Comparison of ENCODE assay signal across 18 mouse cellular contexts in the genomic region with DNA sequence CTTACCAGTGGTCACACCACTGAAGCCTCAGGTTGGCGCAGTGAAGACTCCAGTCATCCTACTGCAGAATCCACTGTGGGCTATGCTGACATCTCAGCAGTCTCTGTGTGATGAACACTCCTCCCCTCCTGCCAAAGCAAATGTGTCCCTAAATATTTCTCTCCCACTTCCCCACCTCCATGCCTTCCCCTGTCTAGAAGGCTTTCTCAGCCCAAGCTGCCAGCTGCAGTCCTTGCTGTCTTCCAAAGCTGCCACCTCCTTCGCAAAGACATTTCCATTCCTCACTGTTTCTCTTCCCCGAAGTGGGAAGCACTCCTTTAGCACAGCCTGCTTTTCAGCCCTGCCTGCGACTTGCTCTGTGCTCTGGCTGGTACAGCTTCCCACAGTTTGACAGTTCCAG. TPM values are rescaled to one million over a fixed set of nuclear protein-coding genes. Genes with fewer than 3 reads are reported as not detected.
DNase-seq lines count a peak whose midpoint lies in the region; ATAC-seq and TF ChIP-seq lines count a peak whose summit lies in the region.
"Had no signal": no experiment of that assay in that cellular context is flagged by ENCODE, and none has a peak within 500 bp of the region (broad histone marks: within the 10 kb centered on the region; RNA-seq: fewer than 3 reads in every experiment).

No protein-coding gene starts in this region.

- no peaks in the 10 kb centered on the region for H3K27me3 ChIP-seq in forebrain, postnatal 0 days (ENCODE audit: insufficient read depth, low read length)
- H3K27me3 ChIP-seq in forebrain, embryonic 14.5 days (replicated peaks; ENCODE audit: control insufficient read depth, insufficient read depth, low read length) = no peaks in the 10 kb centered on the region

- H3K36me3 ChIP-seq in forebrain, postnatal 0 days (ENCODE audit: insufficient read depth) = no peaks in the 10 kb centered on the region
- H3K36me3 ChIP-seq in forebrain, embryonic 14.5 days (ENCODE audit: control insufficient read depth, insufficient read depth, low read length) = no peaks in the 10 kb centered on the region
- H3K36me3 ChIP-seq: hindbrain, embryonic 12.5 days; stomach, embryonic 15.5 days had no signal

- H3K4me2 ChIP-seq in forebrain, postnatal 0 days (ENCODE audit: low read depth) = no peak overlapping the region
- H3K4me2 ChIP-seq in forebrain, embryonic 14.5 days (ENCODE audit: low read length) = no peak overlapping the region
- H3K4me2 ChIP-seq: hindbrain, embryonic 12.5 days; stomach, embryonic 15.5 days had no signal

- ATAC-seq in forebrain, postnatal 0 days = peak; percentile 56
- ATAC-seq in forebrain, embryonic 14.5 days = no peak
- ATAC-seq: intestine, postnatal 0 days had no signal

- no peak overlapping the region for H3K27ac ChIP-seq in forebrain, postnatal 0 days (ENCODE audit: low read depth, low read length)
- no peak overlapping the region for H3K27ac ChIP-seq in forebrain, embryonic 14.5 days (ENCODE audit: low read depth, low read length)
- H3K27ac ChIP-seq: hindbrain, embryonic 12.5 days; stomach, embryonic 15.5 days had no signal

- TF ChIP-seq CTCF in forebrain, postnatal 0 days (IDR thresholded peaks at IDR 0.05; ENCODE audit: low read depth) = no peak

- intact Hi-C loops in heart, postnatal 14 days (cut with DNase I) = no loop called here

- H3K9me3 ChIP-seq in forebrain, postnatal 0 days (ENCODE audit: low read length) = no peaks in the 10 kb centered on the region
- no peaks in the 10 kb centered on the region for H3K9me3 ChIP-seq in forebrain, embryonic 14.5 days (replicated peaks; ENCODE audit: control insufficient read depth, low read length)
- H3K9me3 ChIP-seq: hindbrain, embryonic 12.5 days; stomach, embryonic 15.5 days had no signal

- 32% methylated on average over 4 of the region's 4 CpGs for WGBS in forebrain, postnatal 0 days
- 33% methylated on average over 4 of the region's 4 CpGs for WGBS in forebrain, embryonic 14.5 days

- H3K4me1 ChIP-seq in forebrain, postnatal 0 days (ENCODE audit: insufficient read depth) = no peaks in the 10 kb centered on the region
- H3K4me1 ChIP-seq in forebrain, embryonic 14.5 days (ENCODE audit: control insufficient read depth, insufficient read depth, low read length) = no peaks in the 10 kb centered on the region
- H3K4me1 ChIP-seq: hindbrain, embryonic 12.5 days; stomach, embryonic 15.5 days had no signal

- H3K4me3 ChIP-seq in forebrain, postnatal 0 days (ENCODE audit: low read depth, low read length) = no peak overlapping the region
- no peak overlapping the region for H3K4me3 ChIP-seq in forebrain, embryonic 14.5 days (ENCODE audit: low read depth, low read length)
- H3K4me3 ChIP-seq: hindbrain, embryonic 12.5 days; stomach, embryonic 15.5 days had no signal

- peak; percentile 42 for DNase-seq in forebrain, postnatal 0 days
- DNase-seq in forebrain, embryonic 14.5 days (ENCODE audit: low spot score) = no peak
- peak; percentile 81 to 87 for DNase-seq in frontal cortex, adult 2 months (ENCODE audit: extremely low spot score in 1 of 2, low spot score in 1 of 2)
- DNase-seq in left cerebral cortex, adult 18-20 months (ENCODE audit: low spot score in 2 of 2) = peak; percentile 58 to 72
- peak; percentile 41 for DNase-seq in right cerebral cortex, postnatal 14 days
- no peak for DNase-seq in lung, adult 18-20 months
- DNase-seq in heart, postnatal 14 days = no peak
- DNase-seq in spleen, postnatal 10 days (ENCODE audit: low spot score in 2 of 2) = no peak
- DNase-seq: cerebellum, postnatal 14 days; gastrocnemius, postnatal 25 days; kidney, postnatal 10 days; liver; thymus, postnatal 25 days had no signal

- H3K9ac ChIP-seq in forebrain, postnatal 0 days = no peak overlapping the region
- no peak overlapping the region for H3K9ac ChIP-seq in forebrain, embryonic 14.5 days (ENCODE audit: low read length)
- H3K9ac ChIP-seq: hindbrain, embryonic 12.5 days; stomach, embryonic 15.5 days had no signal

RNA-seq across cellular contexts. Expression of a gene that starts 10.0 kb away (rescaled TPM):
- 20.2 and 24.8 TPM in 2 replicates for total RNA-seq in forebrain, postnatal 0 days (2014; rRNA removed)
- 5.4 and 6.2 TPM in 2 replicates for polyA plus RNA-seq in forebrain, postnatal 0 days (2015; fragmentation: Nextera tagmentation; extraction: Ambion mirVana)
- 10.5 and 10.8 TPM in 2 replicates for polyA plus RNA-seq in forebrain, embryonic 14.5 days (2014; fragmentation: Nextera tagmentation; extraction: Ambion mirVana)
- polyA plus RNA-seq in frontal cortex, adult 2 months (2012; rRNA removed) = 4.1 and 4.8 TPM in 2 replicates
- total RNA-seq in left cerebral cortex, adult 18-20 months (2021) = 1 to 10 TPM; 2.1 to 3.1 TPM
- total RNA-seq in heart, postnatal 14 days (2021) = 1 to 10 TPM; 4.0 to 4.4 TPM
- total RNA-seq: megakaryocyte-erythroid progenitor cell, adult 5-6 weeks; monocyte, adult 5-6 weeks had no signal

RNA-seq across cellular contexts. Expression of a gene that starts 50.2 kb away (rescaled TPM):
- 12.1 TPM in 2 replicates for total RNA-seq in forebrain, postnatal 0 days (2014; rRNA removed)
- 7.9 and 14.1 TPM in 2 replicates for polyA plus RNA-seq in forebrain, postnatal 0 days (2015; fragmentation: Nextera tagmentation; extraction: Ambion mirVana)
- 10.1 and 11.3 TPM in 2 replicates for polyA plus RNA-seq in forebrain, embryonic 14.5 days (2014; fragmentation: Nextera tagmentation; extraction: Ambion mirVana)
- 10.7 and 13.6 TPM in 2 replicates for polyA plus RNA-seq in frontal cortex, adult 2 months (2012; rRNA removed)
- total RNA-seq in left cerebral cortex, adult 18-20 months (2021) = 10 to 100 TPM; 20.8 to 25.0 TPM
- total RNA-seq in heart, postnatal 14 days (2021) = 10 to 100 TPM in 1 of 2 experiments, 1 to 10 TPM in 1; 9.9 to 11.3 TPM

Comparison
In these comparisons a context has a peak if more than half of its experiments do, and no peak if none do; other contexts are left out.
1. DNase-seq: peak in forebrain, postnatal 0 days (single experiment), frontal cortex, adult 2 months (2 of 2), left cerebral cortex, adult 18-20 months (2 of 2) and right cerebral cortex, postnatal 14 days (single experiment); none in forebrain, embryonic 14.5 days (single experiment), lung, adult 18-20 months (0 of 2), heart, postnatal 14 days (0 of 2) and spleen, postnatal 10 days (0 of 2).